Mouse (Mus musculus): ENCODE data around the gene Gm49396. TPM values are rescaled to one million over a fixed set of nuclear protein-coding genes. Genes with fewer than 3 reads are reported as not detected.

The Gm49396 gene
- polyA plus RNA-seq (2015; fragmentation: Nextera tagmentation; extraction: Ambion mirVana): 4.4 and 4.9 TPM in 2 replicates

DNA sequence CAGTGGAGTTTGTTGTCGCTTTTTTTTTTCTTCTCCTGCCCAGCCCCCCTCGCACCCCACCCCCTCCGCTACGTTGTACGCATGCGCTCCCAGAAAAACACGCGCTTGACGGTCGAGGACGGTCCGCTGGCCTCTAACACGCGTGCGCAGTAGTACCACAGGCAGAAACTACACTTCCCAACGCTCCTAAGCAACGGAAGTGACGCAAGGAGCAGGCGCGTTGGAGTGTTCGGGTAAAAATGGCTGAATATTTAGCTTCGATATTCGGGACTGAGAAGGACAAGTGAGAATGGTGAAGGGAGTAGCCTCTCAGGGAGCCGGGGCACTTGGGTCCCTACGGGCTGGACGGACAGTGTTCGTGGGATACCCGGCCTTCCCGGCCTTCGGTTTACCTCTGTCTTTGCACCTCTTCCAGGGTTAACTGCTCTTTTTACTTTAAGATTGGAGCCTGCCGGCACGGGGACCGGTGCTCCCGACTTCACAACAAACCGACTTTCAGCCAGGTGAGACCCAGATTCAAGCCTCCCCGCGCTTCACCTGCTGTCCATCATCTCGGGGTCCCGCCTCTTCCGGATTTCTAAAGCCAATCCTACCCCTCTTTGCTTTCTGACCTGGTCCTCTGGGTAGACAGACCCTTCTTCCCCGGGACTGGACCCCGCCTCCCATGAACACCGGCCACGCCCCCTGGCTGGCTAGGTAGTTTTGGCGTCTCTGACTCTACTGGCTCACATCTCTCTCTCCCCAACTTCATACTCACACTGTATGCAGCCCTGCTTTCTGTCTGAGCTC is at the start of gene Gm49396, which contains the start of the genes U2af1l4 and Psenen:
Gene Gm49396, plus strand, starts transcription at position 228 of the 789 bp plus-strand sequence.
Gene U2af1l4, plus strand, starts transcription at position 185 of the 789 bp plus-strand sequence.
Gene Psenen, minus strand, starts transcription at position 511 of the 789 bp plus-strand sequence.

GRCm38 (mm10) chr7:30534633-30535577 is 28.2 kb upstream of the Gm49396 start, which contains the start of gene Arhgap33:
Arhgap33 (minus strand) TSS chr7:30535060.

DNA sequence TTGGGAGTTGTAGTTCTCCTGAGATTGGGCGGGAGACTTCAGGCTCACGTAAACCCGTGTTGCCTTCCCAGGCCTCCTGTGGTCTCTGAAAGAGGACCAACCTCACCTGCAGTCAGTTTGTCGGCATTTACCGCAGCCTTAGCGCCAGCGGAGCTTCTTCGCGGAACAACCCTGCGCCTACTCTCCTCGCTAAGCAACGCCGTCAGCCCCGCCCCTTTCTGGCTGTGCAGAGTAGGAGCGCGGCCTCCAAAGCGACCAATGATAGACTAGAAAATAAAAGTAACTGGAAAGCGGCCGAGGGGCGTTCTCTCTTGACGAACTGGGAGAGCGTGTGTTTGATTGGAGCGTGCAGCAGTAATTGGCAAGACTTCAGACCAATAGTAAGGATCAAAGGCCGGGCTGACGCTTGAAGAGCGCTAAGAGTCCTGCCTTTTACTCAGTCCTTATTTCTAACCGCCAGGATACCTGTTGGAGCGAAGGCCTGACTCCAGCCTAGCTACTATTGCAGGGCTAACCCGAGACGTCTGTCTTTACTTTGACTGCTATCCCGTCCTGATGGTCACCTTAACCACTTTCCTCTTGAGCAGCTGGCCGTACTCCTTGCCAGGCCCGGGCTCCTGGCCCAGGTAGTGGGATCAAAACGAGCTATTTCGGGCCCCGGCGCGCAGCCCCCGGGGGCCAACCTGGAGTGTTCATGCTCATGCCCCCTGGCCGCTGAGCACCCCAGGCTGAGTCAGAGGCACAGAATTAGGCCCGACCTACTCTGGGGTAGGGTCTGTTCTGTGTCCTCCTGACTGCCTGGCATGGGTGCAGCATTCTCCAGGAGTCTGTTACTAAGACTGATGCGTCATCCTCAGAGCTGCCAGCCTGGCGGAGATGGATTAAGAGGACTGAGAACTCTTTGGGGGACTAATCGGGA is 10.8 kb upstream of the Gm49396 start, which contains the start of the genes Hspb6 and Proser3:
Gene Hspb6, plus strand, starts transcription at position 77 of the 919 bp plus-strand sequence.
Gene Proser3, minus strand, starts transcription at position 198 of the 919 bp plus-strand sequence.

DNA sequence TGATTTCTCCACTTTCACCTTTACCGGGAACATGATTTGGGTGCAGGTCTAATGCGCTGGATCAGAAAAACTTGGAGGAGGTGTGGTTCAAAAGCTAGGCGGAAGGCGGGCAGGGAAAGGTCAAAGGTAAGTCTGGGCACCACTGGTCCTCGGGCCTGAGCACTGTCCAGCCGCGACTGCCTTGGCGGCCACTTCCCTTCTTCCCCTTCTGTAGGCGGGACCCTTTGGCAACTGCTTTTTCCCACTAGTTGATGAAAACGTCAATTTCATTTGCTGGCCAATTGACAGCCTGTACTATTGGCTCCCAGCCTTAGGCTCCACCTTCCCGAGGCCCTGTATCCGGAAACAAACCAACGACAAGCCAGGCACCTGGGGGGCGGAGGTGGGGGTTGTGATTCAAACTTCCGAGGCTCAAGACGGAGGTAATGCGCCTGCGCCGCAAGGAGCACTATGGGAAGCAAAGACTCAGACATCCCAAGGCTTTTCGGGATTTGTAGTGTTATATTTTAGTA is 3.6 kb upstream of the Gm49396 start, which contains the start of gene Lin37:
Gene Lin37, minus strand, starts transcription at position 396 of the 512 bp plus-strand sequence.

DNA sequence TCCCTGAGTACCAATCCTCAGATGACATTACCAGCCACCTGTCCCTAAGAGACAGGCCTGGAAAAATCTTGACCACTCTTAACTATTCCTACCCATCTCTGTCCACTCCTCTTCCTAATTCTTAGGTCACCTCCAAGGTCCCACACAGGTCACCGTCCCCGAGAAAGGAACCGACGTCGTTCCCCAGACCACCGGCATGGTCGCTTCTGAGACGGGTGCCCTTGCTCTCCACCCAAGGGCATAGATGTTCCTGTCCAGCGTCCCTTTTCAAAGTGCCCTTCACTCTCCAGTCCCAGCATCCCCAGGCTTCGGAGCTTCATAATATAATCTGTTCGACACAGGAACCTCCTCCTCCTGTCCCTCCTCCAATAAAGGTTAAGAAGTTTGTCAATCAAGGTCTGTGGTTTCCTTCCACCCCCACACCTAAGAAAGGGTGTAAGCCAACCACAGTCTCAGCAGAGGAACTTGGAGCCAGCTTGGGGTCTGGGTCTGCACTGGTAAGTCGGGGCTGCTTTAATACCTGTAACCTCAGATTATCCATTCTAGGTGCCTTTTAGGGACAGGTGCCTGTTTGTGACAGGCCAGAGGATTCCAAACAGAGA is 1.9 kb downstream of the Gm49396 start, which contains the start of gene Igflr1:
Gene Igflr1, plus strand, starts transcription at position 458 of the 602 bp plus-strand sequence.

DNA sequence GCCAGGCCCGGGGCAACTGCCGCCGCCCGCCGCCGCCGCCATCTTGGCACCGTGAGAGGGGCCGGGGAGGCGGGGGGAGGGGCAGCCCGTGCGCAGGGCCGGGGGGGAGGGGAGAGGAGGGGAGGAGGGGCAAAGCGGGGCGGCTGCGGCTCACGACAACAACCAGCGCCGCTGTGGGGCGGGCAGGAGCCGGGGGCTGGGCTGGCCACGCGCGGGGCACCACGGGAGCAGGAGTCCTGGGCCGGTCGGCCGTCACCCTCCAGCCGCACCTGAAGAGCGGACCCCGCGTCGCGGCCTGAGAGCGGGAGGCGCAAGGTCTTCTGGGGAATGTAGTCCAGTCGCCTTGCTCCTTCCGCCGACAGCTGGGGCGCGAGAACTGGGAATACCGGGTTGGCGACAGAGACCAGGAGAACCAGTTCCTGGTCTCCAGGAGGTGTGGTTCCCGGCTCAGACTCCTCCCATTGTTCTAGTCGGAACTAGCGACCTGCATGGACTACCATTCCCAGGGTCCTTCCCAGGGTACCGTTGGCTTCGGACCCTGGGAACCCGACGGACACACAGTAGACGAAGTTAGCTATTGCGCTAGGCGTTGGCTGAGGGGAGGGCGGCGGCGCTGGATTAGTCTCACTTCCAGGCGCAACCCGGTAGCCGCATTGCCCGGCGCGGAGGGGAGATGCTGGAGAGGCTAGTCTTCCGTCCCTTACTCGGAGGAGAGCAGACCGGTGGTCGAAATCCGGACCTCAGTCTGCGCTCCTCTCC is 25.7 kb downstream of the Gm49396 start, which contains the start of gene Kmt2b:
Gene Kmt2b, minus strand, starts transcription at position 51 of the 759 bp plus-strand sequence.

GRCm38 (mm10) chr7:30598786-30599185 is 35.6 kb downstream of the Gm49396 start, which contains the start of gene Zbtb32:
Zbtb32 (minus strand) TSS chr7:30598909.

DNA sequence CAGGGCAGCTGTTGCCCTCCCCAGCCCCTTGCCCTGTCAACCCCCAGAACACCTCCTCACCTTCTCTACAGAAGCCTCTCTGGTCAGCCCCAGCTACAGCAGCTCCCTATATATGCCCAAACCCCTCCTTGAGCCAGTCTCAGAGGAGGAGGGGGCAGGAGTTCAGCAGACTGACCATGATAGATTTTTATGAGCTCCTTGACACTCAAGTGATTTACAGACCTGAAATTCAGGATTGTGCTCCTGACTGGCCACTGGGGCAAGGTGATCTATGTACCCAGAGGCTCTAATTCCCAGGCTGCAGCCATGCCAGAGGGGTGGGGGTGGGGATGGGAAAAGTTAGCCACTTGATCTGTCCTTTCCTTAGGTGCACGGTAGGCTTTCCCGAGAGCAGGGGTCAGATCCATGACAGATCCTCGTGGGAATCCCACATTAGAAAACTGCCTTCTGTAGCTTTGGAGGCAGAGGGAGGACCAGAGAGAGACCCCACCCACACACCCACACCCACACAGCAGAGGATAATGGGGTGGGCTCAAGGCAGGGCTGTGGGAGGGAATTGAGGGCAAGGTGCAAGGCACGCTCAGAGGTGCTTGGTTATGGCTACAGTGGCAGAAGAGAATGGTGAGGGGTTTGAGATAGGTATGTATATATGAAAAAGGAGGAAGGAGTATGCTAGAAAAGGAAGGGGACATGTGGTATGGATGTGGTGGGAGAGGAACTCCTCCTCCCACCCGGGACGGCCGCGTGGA is 49.7 kb downstream of the Gm49396 start, which contains the start of gene Upk1a:
Gene Upk1a, minus strand, starts transcription at position 194 of the 749 bp plus-strand sequence.

Other genes with a start within 250 kb of the Gm49396 start
- gene Syne4, start 248.5 kb upstream of the Gm49396 start, polyA plus RNA-seq (2015; fragmentation: Nextera tagmentation; extraction: Ambion mirVana): 2.6 and 3.4 TPM in 2 replicates
- not detected in 2 replicates for gene E130208F15Rik, start 241.6 kb upstream of the Gm49396 start, polyA plus RNA-seq (2015; fragmentation: Nextera tagmentation; extraction: Ambion mirVana)
- 10.2 and 11.3 TPM in 2 replicates for gene Sdhaf1, start 239.4 kb upstream of the Gm49396 start, polyA plus RNA-seq (2015; fragmentation: Nextera tagmentation; extraction: Ambion mirVana)
- 0.81 and 1.0 TPM in 2 replicates for gene Lrfn3, start 200.6 kb upstream of the Gm49396 start, polyA plus RNA-seq (2015; fragmentation: Nextera tagmentation; extraction: Ambion mirVana)
- 396 and 576 TPM in 2 replicates for gene Tyrobp, start 149.6 kb upstream of the Gm49396 start, polyA plus RNA-seq (2015; fragmentation: Nextera tagmentation; extraction: Ambion mirVana)
- gene Hcst, start 143.5 kb upstream of the Gm49396 start, polyA plus RNA-seq (2015; fragmentation: Nextera tagmentation; extraction: Ambion mirVana): 32.8 and 46.4 TPM in 2 replicates
- 4.5 and 5.9 TPM in 2 replicates for gene Nfkbid, start 141.6 kb upstream of the Gm49396 start, polyA plus RNA-seq (2015; fragmentation: Nextera tagmentation; extraction: Ambion mirVana)
- 2.0 and 2.3 TPM in 2 replicates for gene Aplp1, start 117.8 kb upstream of the Gm49396 start, polyA plus RNA-seq (2015; fragmentation: Nextera tagmentation; extraction: Ambion mirVana)
- gene Kirrel2, start 105.7 kb upstream of the Gm49396 start, polyA plus RNA-seq (2015; fragmentation: Nextera tagmentation; extraction: Ambion mirVana): 0.04 and 0.23 TPM in 2 replicates
- gene Nphs1, start 105.0 kb upstream of the Gm49396 start, polyA plus RNA-seq (2015; fragmentation: Nextera tagmentation; extraction: Ambion mirVana): 0.21 and 0.32 TPM in 2 replicates
- 0.10 TPM in 1 of 2 replicates, not detected in the other for gene Prodh2, start 69.7 kb upstream of the Gm49396 start, polyA plus RNA-seq (2015; fragmentation: Nextera tagmentation; extraction: Ambion mirVana)
- gene Arhgap33, start 28.3 kb upstream of the Gm49396 start, polyA plus RNA-seq (2015; fragmentation: Nextera tagmentation; extraction: Ambion mirVana): 3.5 TPM in 2 replicates
- gene Hspb6, start 11.2 kb upstream of the Gm49396 start, polyA plus RNA-seq (2015; fragmentation: Nextera tagmentation; extraction: Ambion mirVana): 14.6 and 14.7 TPM in 2 replicates
- gene Proser3, start 11.0 kb upstream of the Gm49396 start, polyA plus RNA-seq (2015; fragmentation: Nextera tagmentation; extraction: Ambion mirVana): 2.5 and 3.4 TPM in 2 replicates
- 38.8 and 42.2 TPM in 2 replicates for gene Lin37, start 3.5 kb upstream of the Gm49396 start, polyA plus RNA-seq (2015; fragmentation: Nextera tagmentation; extraction: Ambion mirVana)
- gene U2af1l4, start within 50 bp of the Gm49396 start, polyA plus RNA-seq (2015; fragmentation: Nextera tagmentation; extraction: Ambion mirVana): 61.2 and 70.3 TPM in 2 replicates
- gene Psenen, start 283 bp downstream of the Gm49396 start, polyA plus RNA-seq (2015; fragmentation: Nextera tagmentation; extraction: Ambion mirVana): 105 and 115 TPM in 2 replicates
- 2.4 and 2.9 TPM in 2 replicates for gene Igflr1, start 2.1 kb downstream of the Gm49396 start, polyA plus RNA-seq (2015; fragmentation: Nextera tagmentation; extraction: Ambion mirVana)
- gene Kmt2b, start 25.4 kb downstream of the Gm49396 start, polyA plus RNA-seq (2015; fragmentation: Nextera tagmentation; extraction: Ambion mirVana): 6.0 and 8.5 TPM in 2 replicates
- gene Zbtb32, start 35.6 kb downstream of the Gm49396 start, polyA plus RNA-seq (2015; fragmentation: Nextera tagmentation; extraction: Ambion mirVana): 0.21 and 0.22 TPM in 2 replicates
- 0.15 and 0.19 TPM in 2 replicates for gene Upk1a, start 49.5 kb downstream of the Gm49396 start, polyA plus RNA-seq (2015; fragmentation: Nextera tagmentation; extraction: Ambion mirVana)
- gene Cox6b1, start 62.8 kb downstream of the Gm49396 start, polyA plus RNA-seq (2015; fragmentation: Nextera tagmentation; extraction: Ambion mirVana): 695 and 741 TPM in 2 replicates
- gene Etv2, start 72.5 kb downstream of the Gm49396 start, polyA plus RNA-seq (2015; fragmentation: Nextera tagmentation; extraction: Ambion mirVana): not detected in 2 replicates
- 69.8 and 70.7 TPM in 2 replicates for gene Rbm42, start 87.0 kb downstream of the Gm49396 start, polyA plus RNA-seq (2015; fragmentation: Nextera tagmentation; extraction: Ambion mirVana)
- 41.0 and 45.0 TPM in 2 replicates for gene Haus5, start 101.7 kb downstream of the Gm49396 start, polyA plus RNA-seq (2015; fragmentation: Nextera tagmentation; extraction: Ambion mirVana)
- gene Pmis2, start 108.3 kb downstream of the Gm49396 start, polyA plus RNA-seq (2015; fragmentation: Nextera tagmentation; extraction: Ambion mirVana): not detected in 2 replicates
- gene 2200002J24Rik, start 135.6 kb downstream of the Gm49396 start, polyA plus RNA-seq (2015; fragmentation: Nextera tagmentation; extraction: Ambion mirVana): 0.49 and 1.6 TPM in 2 replicates
- gene Atp4a, start 148.9 kb downstream of the Gm49396 start, polyA plus RNA-seq (2015; fragmentation: Nextera tagmentation; extraction: Ambion mirVana): 1.3 and 1.6 TPM in 2 replicates
- 128 and 142 TPM in 2 replicates for gene Tmem147, start 166.2 kb downstream of the Gm49396 start, polyA plus RNA-seq (2015; fragmentation: Nextera tagmentation; extraction: Ambion mirVana)
- gene Gapdhs, start 180.3 kb downstream of the Gm49396 start, polyA plus RNA-seq (2015; fragmentation: Nextera tagmentation; extraction: Ambion mirVana): 0.25 and 0.27 TPM in 2 replicates
- gene Sbsn, start 188.1 kb downstream of the Gm49396 start, polyA plus RNA-seq (2015; fragmentation: Nextera tagmentation; extraction: Ambion mirVana): 2.2 and 4.9 TPM in 2 replicates
- 25.5 and 26.9 TPM in 2 replicates for gene Dmkn, start 200.4 kb downstream of the Gm49396 start, polyA plus RNA-seq (2015; fragmentation: Nextera tagmentation; extraction: Ambion mirVana)
- gene Krtdap, start 224.6 kb downstream of the Gm49396 start, polyA plus RNA-seq (2015; fragmentation: Nextera tagmentation; extraction: Ambion mirVana): 1.9 and 2.6 TPM in 2 replicates